Mouse (Mus musculus) embryonic fibroblast, embryonic 13.5 days (primary cell): ENCODE measurements at regions not wholly inside any gene's neighbourhood (a gene's known extent, or its start where the extent isn't known, plus 50 kb on each side); places are given as distances from the start of the nearest gene placed in this dataset.
"Not testable (repeated sequence)": the region's sequence is repeated elsewhere in the genome, so short reads cannot be mapped to it uniquely, and the experiment has no call there.

Experiments
- H3K27ac ChIP-seq: 2 replicates; pipeline ENCODE4 v1.5.1; 2012; ENCODE audit warnings: low read length, control low read depth, inconsistent platforms; ENCODE audit not compliant: insufficient read depth
- H3K4me1 ChIP-seq: 2 replicates; pipeline ENCODE4 v1.6.1; 2011; ENCODE audit warnings: low read length; ENCODE audit not compliant: control insufficient read depth, insufficient read depth
- H3K4me3 ChIP-seq: 2 replicates; pipeline ENCODE4 v1.5.1; 2011; ENCODE audit warnings: mild to moderate bottlenecking, control low read depth, low read length; ENCODE audit not compliant: insufficient read depth
- CTCF ChIP-seq: IDR thresholded peaks from 2 replicates; pipeline ENCODE4 v1.5.1; 2011; ENCODE audit warnings: mild to moderate bottlenecking, control low read depth, low read length, moderate library complexity, borderline replicate concordance; ENCODE audit not compliant: insufficient read depth
- POLR2A ChIP-seq: IDR thresholded peaks from 2 replicates; pipeline ENCODE4 v1.6.1; 2011; ENCODE audit warnings: low read depth, mild to moderate bottlenecking, control low read depth, low read length, moderate library complexity

DNA sequence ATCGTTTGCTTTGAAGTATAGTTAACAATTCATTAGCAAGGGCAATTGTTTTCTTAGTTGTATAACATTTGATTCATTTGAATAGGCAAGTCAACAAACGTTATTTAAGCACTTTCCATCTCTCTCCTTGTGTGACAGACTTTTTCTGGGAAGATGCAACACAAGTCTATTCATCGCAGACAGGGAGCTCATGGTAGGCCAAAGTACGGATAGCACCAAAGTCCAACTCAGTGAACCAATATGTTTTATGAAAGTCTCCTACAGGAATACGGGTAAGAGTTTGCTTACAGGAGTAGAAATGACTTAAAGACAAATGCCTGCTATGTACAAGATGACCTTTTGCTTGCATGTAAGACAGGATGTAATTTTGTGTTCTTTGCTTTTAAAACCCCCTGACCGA is 325.4 kb downstream of the Kif20b start:
- TF ChIP-seq CTCF (no peak), POLR2A (no peak)
- Histone ChIP-seq H3K4me3 (no peak overlapping the region), H3K4me1 (no peaks in the 10 kb centered on the region), H3K27ac (no peak overlapping the region)

DNA sequence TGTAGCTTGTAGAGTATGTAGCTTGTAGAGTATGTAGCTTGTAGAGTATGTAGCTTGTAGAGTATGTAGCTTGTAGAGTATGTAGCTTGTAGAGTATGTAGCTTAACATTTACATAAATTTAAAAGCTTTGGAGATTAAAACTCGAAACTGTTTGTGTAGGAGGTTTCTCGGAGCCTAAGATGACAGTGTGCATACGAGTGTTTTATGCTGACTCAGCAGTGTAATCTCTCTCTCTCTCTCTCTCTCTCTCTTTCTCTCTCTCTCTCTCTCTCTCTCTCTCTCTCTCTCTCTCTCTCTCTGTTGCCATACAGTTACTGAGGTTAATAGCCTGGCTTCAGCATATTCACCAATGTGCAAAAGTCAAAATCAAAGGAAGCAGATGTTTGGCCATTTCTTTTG is 336.5 kb downstream of the Kif20b start:
- not testable (repeated sequence) for H3K4me1 ChIP-seq, H3K4me3 ChIP-seq, H3K27ac ChIP-seq

DNA sequence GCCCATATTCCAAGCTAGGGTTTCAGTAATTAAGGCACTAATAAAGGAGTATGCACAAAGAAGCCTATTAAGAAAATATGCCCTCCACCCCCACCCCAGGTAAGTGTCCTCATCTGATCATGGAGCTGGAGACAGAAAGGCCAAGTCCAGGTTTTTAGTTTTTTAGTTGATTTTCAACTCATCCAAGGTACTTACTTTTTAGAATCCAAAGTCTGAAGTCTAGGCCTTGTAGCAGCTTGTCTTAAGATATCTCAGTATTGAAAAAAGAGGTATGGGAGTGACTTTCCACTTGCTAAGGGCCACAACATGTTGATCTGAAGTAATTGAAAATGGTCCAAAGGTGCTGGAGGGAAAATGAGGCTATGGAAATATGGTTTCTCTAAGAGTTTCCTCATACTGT is 340.9 kb downstream of the Kif20b start:
- no peaks in the 10 kb centered on the region for H3K4me1 ChIP-seq
- no peak for TF ChIP-seq POLR2A
- no peak for TF ChIP-seq CTCF
- no peak overlapping the region for H3K4me3 ChIP-seq
- H3K27ac ChIP-seq, result no peak overlapping the region

DNA sequence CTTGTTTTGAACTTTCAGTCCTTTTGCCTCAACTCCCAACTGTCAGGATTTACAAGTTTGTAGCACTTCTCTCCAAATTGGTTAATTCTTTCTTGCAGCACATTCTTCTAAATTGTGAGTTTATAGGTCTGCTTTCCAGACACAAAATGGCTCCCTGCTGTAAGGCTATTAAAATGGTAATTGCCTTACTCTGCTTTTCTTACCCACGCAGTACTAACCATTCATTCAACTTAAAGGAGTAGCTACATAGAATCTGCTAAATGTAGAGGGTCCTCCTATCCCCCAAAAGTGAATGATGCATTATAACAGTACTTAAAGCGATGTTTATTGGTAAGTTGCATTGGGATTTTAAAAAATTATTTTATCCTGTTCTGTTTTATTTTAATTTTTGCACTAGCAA is 356.2 kb downstream of the Kif20b start:
- H3K4me1 ChIP-seq, result no peaks in the 10 kb centered on the region
- H3K4me3 ChIP-seq, result no peak overlapping the region
- TF ChIP-seq CTCF, result no peak
- no peak for TF ChIP-seq POLR2A
- H3K27ac ChIP-seq, result no peak overlapping the region

DNA sequence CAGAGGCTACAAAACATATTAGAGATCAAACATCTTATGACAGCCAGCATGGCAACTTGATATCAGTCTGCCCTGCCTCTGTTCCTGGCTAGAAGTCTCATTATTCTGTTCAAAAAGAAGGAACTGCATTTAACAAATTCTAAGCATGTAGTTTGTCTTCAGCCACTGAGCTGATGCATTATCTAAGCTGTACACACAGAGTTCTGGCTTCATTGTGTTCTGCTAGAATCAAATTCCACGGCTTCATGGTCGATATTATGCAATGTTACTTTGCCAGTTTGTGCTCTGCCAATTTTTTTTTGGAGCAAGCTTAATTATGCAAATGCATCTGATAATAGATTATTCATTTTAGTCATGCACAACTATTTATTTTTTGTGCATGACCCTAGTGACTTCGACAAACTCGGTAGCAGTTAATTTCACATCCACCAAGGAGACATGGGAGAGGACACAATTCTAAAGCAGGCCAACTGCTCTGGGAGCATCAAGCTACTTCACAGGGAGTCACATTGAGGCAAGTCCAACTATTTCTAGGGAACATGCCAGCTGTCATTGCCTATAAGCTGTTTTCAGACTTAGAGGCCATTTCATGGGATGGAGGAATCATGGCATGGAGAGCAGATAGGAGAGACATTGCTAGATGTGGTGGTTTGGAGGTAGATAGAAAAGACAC is 360.8 kb downstream of the Kif20b start:
- no peak overlapping the region for H3K27ac ChIP-seq
- no peak overlapping the region for H3K4me3 ChIP-seq
- H3K4me1 ChIP-seq, result no peaks in the 10 kb centered on the region
- TF ChIP-seq POLR2A, result no peak
- TF ChIP-seq CTCF, result no peak

DNA sequence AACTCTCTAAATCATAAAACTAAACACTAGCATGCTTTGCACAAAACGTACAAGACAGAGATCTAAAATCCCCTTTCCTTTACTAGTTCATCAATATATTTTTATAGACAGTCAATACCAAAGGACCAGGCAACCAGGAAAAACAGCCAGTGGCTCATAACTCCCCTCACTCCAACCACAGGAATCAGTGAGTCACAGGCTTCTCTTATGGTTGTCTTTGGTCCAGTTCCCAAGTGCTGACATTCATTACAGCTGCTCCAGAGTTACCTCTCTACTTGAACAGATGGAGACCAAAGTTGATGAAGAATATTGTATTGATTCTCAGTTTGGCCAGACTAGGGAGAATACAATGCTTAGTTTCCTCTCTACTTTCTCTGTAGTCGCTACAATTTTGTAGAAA is 376.7 kb downstream of the Kif20b start:
- peak overlapping the region; percentile 85 for H3K27ac ChIP-seq
- H3K4me1 ChIP-seq, result peaks cover 2% of the 10 kb centered on the region
- H3K4me3 ChIP-seq, result no peak overlapping the region
- no peak for TF ChIP-seq CTCF
- TF ChIP-seq POLR2A, result no peak

DNA sequence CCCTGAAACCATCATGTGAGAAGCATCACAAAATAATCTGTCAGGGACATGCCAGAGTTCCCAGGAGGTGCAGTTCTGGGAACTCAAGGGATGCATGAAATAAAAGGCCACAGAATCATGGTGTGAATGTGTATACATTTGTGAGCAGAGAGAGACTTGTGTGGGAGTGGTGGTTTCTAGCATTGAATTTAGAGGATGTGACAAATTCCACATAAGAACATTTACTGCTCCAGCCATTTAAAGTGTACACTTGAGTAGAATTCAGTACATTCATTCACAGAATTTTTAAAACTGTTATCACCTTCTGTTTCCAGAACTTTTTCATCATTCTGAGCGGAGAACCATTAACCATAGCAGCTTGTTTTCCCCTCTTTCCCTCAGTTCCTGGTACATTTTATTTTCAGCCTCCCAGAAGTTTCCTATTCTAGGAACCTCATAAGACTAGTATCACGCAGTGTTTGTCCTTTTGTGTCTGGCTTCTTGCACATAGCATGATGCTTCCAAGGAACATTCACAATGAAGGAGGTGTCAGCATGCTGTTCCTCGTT is 380.6 kb downstream of the Kif20b start:
- Histone ChIP-seq H3K27ac (peak overlapping the region; percentile 57; the same call in 1 of the 2 replicates), H3K4me3 (no peak overlapping the region), H3K4me1 (peaks cover 2% of the 10 kb centered on the region)
- TF ChIP-seq CTCF (no peak), POLR2A (no peak)
